In genomic region chr11:32937167-32937566, GRCm38 (mm10) we compare ENCODE assay signal across 9 mouse cellular contexts.
"Had no signal": no experiment of that assay in that cellular context is flagged by ENCODE, and none has a peak within 500 bp of the region (broad histone marks: within the 10 kb centered on the region; RNA-seq: fewer than 3 reads in every experiment).

No protein-coding gene starts in this region.

- DNase-seq: kidney, adult 11 months; kidney, adult 9 months; kidney, postnatal 36 days; liver; liver, embryonic 13.5 days; liver, postnatal 0 days; right cerebral cortex, postnatal 14 days; thymus, adult 18-20 months; thymus, postnatal 14 days had no signal
